Mouse (Mus musculus): ENCODE measurements around the gene Zfp207.
"Not testable (repeated sequence)": the region's sequence is repeated elsewhere in the genome, so short reads cannot be mapped to it uniquely, and the experiment has no call there.

The Zfp207 gene

GRCm38 (mm10) chr11:80383019-80383625, at the start of gene Zfp207:
Gene Zfp207, plus strand, starts transcription at chr11:80383279.
- DNase-seq (ENCODE audit: low spot score), result peak; percentile 99

GRCm38 (mm10) chr11:80335609-80336350, 47.3 kb upstream of the Zfp207 start:
- peak; percentile 87 for DNase-seq (ENCODE audit: low spot score)

- DNase-seq (ENCODE audit: low spot score), result no peak
Observed at GRCm38 (mm10) chr11:80336351-80336730, 46.7 kb upstream of the Zfp207 start.

- DNase-seq (ENCODE audit: low spot score), result peak; percentile 18
Observed at GRCm38 (mm10) chr11:80342482-80342881, 40.6 kb upstream of the Zfp207 start.

GRCm38 (mm10) chr11:80351832-80352430, 31.1 kb upstream of the Zfp207 start:
- peak; percentile 88 for DNase-seq (ENCODE audit: low spot score)

- peak; percentile 52 for DNase-seq (ENCODE audit: low spot score)
Observed at GRCm38 (mm10) chr11:80354832-80355231, 28.2 kb upstream of the Zfp207 start.

GRCm38 (mm10) chr11:80368949-80369348, 14.1 kb upstream of the Zfp207 start:
- no peak for DNase-seq (ENCODE audit: low spot score)

- no peak for DNase-seq (ENCODE audit: low spot score)
Observed at GRCm38 (mm10) chr11:80376651-80377050, 6.4 kb upstream of the Zfp207 start.

GRCm38 (mm10) chr11:80377712-80378451, 5.2 kb upstream of the Zfp207 start, which contains the start of gene 5730455P16Rik:
Gene 5730455P16Rik, minus strand, starts transcription at chr11:80378034.
- DNase-seq (ENCODE audit: low spot score), result peak; percentile 87

GRCm38 (mm10) chr11:80378452-80379068, 4.5 kb upstream of the Zfp207 start:
- DNase-seq (ENCODE audit: low spot score), result not testable (repeated sequence)

- not testable (repeated sequence) for DNase-seq (ENCODE audit: low spot score)
Observed at GRCm38 (mm10) chr11:80379184-80379583, 3.9 kb upstream of the Zfp207 start.

- DNase-seq (ENCODE audit: low spot score), result peak; percentile 37
Observed at GRCm38 (mm10) chr11:80382626-80383018, 457 bp upstream of the Zfp207 start.

GRCm38 (mm10) chr11:80383626-80384046, 557 bp downstream of the Zfp207 start:
- peak; percentile 27 for DNase-seq (ENCODE audit: low spot score)

- no peak for DNase-seq (ENCODE audit: low spot score)
Observed at GRCm38 (mm10) chr11:80384461-80384860, 1.4 kb downstream of the Zfp207 start.

GRCm38 (mm10) chr11:80385055-80385454, 2.0 kb downstream of the Zfp207 start:
- DNase-seq (ENCODE audit: low spot score), result no peak

- no peak for DNase-seq (ENCODE audit: low spot score)
Observed at GRCm38 (mm10) chr11:80386790-80387189, 3.7 kb downstream of the Zfp207 start.

GRCm38 (mm10) chr11:80389885-80390284, 6.8 kb downstream of the Zfp207 start:
- DNase-seq (ENCODE audit: low spot score), result no peak

- no peak for DNase-seq (ENCODE audit: low spot score)
Observed at GRCm38 (mm10) chr11:80391407-80392120, 8.5 kb downstream of the Zfp207 start.

GRCm38 (mm10) chr11:80395930-80396329, 12.9 kb downstream of the Zfp207 start:
- DNase-seq (ENCODE audit: low spot score), result no peak

GRCm38 (mm10) chr11:80396617-80397016, 13.5 kb downstream of the Zfp207 start:
- no peak for DNase-seq (ENCODE audit: low spot score)

- DNase-seq (ENCODE audit: low spot score), result not testable (repeated sequence)
Observed at GRCm38 (mm10) chr11:80407878-80408277, 24.8 kb downstream of the Zfp207 start.
